Mouse (Mus musculus) liver, embryonic 16.5 days (tissue): ENCODE measurements around the gene Tmem200b. TPM values are rescaled to one million over a fixed set of nuclear protein-coding genes. Genes with fewer than 3 reads are reported as not detected.

Experiments used
- ATAC-seq: fragments of 200-750 bp; cut with Nextera tagmentation; 2 replicates; pipeline ENCODE4 v1.8.0; 2017; ENCODE audit warnings: low read depth, mild to moderate bottlenecking, moderate number of reproducible peaks, moderate library complexity
- H3K27ac ChIP-seq: fragments of 300-500 bp; sonication (generic); 2 replicates; pipeline ENCODE4 v1.5.1; 2014; ENCODE audit warnings: mild to moderate bottlenecking, low read length
- H3K27me3 ChIP-seq: fragments of 300-500 bp; sonication (generic); 2 replicates; pipeline ENCODE4 v1.6.1; 2014; ENCODE audit warnings: low read depth, low read length, mixed read lengths; ENCODE audit not compliant: control insufficient read depth, insufficient read depth
- H3K36me3 ChIP-seq: fragments of 300-500 bp; sonication (generic); 2 replicates; pipeline ENCODE4 v1.6.1; 2014; ENCODE audit warnings: mild to moderate bottlenecking; ENCODE audit not compliant: control insufficient read depth, insufficient read depth
- H3K4me1 ChIP-seq: fragments of 300-500 bp; sonication (generic); 2 replicates; pipeline ENCODE4 v1.6.1; 2014; ENCODE audit warnings: low read depth, low read length, mixed read lengths; ENCODE audit not compliant: control insufficient read depth
- H3K4me2 ChIP-seq: fragments of 300-500 bp; sonication (generic); 2 replicates; pipeline ENCODE4 v1.6.1; 2014; ENCODE audit warnings: low read depth, low read length, mixed read lengths
- H3K4me3 ChIP-seq: fragments of 300-500 bp; sonication (generic); 2 replicates; pipeline ENCODE4 v1.5.1; 2014; ENCODE audit warnings: low read depth, mild to moderate bottlenecking, low read length
- H3K9ac ChIP-seq: fragments of 300-500 bp; sonication (generic); 2 replicates; pipeline ENCODE4 v1.6.1; 2014; ENCODE audit warnings: low read depth, low read length
- H3K9me3 ChIP-seq: fragments of 300-500 bp; sonication (generic); replicated peaks from 2 replicates; pipeline ENCODE4 v1.6.1; 2016; ENCODE audit warnings: low read length; ENCODE audit not compliant: control insufficient read depth
- WGBS: fragments of 180-500 bp; shearing (Covaris S2); extraction: QIAGEN DNeasy Blood & Tissue Kit; methylation state at CpG from one replicate; pipeline ENCODE4 v1.1.7; 2014; ENCODE audit not compliant: insufficient replicate concordance; 5-methylcytosine and 5-hydroxymethylcytosine counted together
- polyA plus RNA-seq: library from polyadenylated mRNA; unstranded; fragments of >200 nt; fragmentation: Nextera tagmentation; extraction: Ambion mirVana; gene quantifications from 2 replicates; pipeline ENCODE4 v1.2.1, GENCODE M21; 2015

Gene Tmem200b
- polyA plus RNA-seq, 1 experiment from 2014 or later, result not detected

- H3K27me3 ChIP-seq, result peaks cover 67% of the 10 kb centered on the region
- no peaks in the 10 kb centered on the region for H3K9me3 ChIP-seq
- H3K4me3 ChIP-seq, result peak overlapping the region; percentile 56
- no peak overlapping the region for H3K9ac ChIP-seq
- peaks cover 48% of the 10 kb centered on the region for H3K36me3 ChIP-seq
- H3K27ac ChIP-seq, result no peak overlapping the region
- 67% methylated on average over 15 of the region's 15 CpGs for WGBS
- H3K4me2 ChIP-seq, result peak overlapping the region; percentile 66
- H3K4me1 ChIP-seq, result peaks cover 30% of the 10 kb centered on the region
- ATAC-seq, result no peak; the same call in 1 of the 2 replicates
Observed at GRCm38 (mm10) chr4:131922404-131922803, 833 bp downstream of the Tmem200b start.

- H3K4me1 ChIP-seq, result peaks cover 24% of the 10 kb centered on the region
- peaks cover 65% of the 10 kb centered on the region for H3K36me3 ChIP-seq
- no peak overlapping the region for H3K9ac ChIP-seq
- H3K27ac ChIP-seq, result no peak overlapping the region
- H3K9me3 ChIP-seq, result no peaks in the 10 kb centered on the region
- ATAC-seq, result no peak
- H3K27me3 ChIP-seq, result peaks cover 49% of the 10 kb centered on the region
- WGBS, result 86% methylated on average over 6 of the region's 6 CpGs
- no peak overlapping the region for H3K4me3 ChIP-seq
- H3K4me2 ChIP-seq, result no peak overlapping the region
Observed at GRCm38 (mm10) chr4:131924096-131924810, 2.7 kb downstream of the Tmem200b start.

GRCm38 (mm10) chr4:131929146-131929545 is 7.6 kb downstream of the Tmem200b start:
- WGBS, result 84% methylated on average over 6 of the region's 6 CpGs
- Histone ChIP-seq H3K9me3 (no peaks in the 10 kb centered on the region), H3K27me3 (no peaks in the 10 kb centered on the region; the same call in 1 of the 2 replicates), H3K4me1 (peaks cover 3% of the 10 kb centered on the region; the same call in 1 of the 2 replicates), H3K4me2 (no peak overlapping the region), H3K9ac (no peak overlapping the region), H3K36me3 (peaks cover 93% of the 10 kb centered on the region), H3K27ac (no peak overlapping the region), H3K4me3 (no peak overlapping the region)
- no peak for ATAC-seq

- Histone ChIP-seq H3K4me3 (no peak overlapping the region), H3K4me1 (no peaks in the 10 kb centered on the region; the same call in 1 of the 2 replicates), H3K36me3 (peaks cover 66% of the 10 kb centered on the region), H3K27ac (peak overlapping the region; percentile 45; the same call in 1 of the 2 replicates), H3K9ac (no peak overlapping the region), H3K27me3 (no peaks in the 10 kb centered on the region), H3K4me2 (no peak overlapping the region), H3K9me3 (no peaks in the 10 kb centered on the region)
- peak; percentile 71 for ATAC-seq
- WGBS, result 83% methylated on average over 2 of the region's 2 CpGs
Observed at GRCm38 (mm10) chr4:131939459-131939858, 17.9 kb downstream of the Tmem200b start.

- H3K27me3 ChIP-seq, result no peaks in the 10 kb centered on the region
- no peaks in the 10 kb centered on the region for H3K9me3 ChIP-seq
- no peak overlapping the region for H3K4me2 ChIP-seq
- H3K27ac ChIP-seq, result no peak overlapping the region
- H3K4me3 ChIP-seq, result no peak overlapping the region
- peaks cover 63% of the 10 kb centered on the region for H3K36me3 ChIP-seq
- no peaks in the 10 kb centered on the region; the same call in 1 of the 2 replicates for H3K4me1 ChIP-seq
- no peak overlapping the region for H3K9ac ChIP-seq
- no peak for ATAC-seq
- 95% methylated on average over 4 of the region's 4 CpGs for WGBS
Observed at GRCm38 (mm10) chr4:131940846-131941245, 19.3 kb downstream of the Tmem200b start.

- Histone ChIP-seq H3K4me1 (no peaks in the 10 kb centered on the region), H3K9ac (no peak overlapping the region), H3K36me3 (peaks cover 48% of the 10 kb centered on the region), H3K9me3 (no peaks in the 10 kb centered on the region), H3K27ac (no peak overlapping the region), H3K27me3 (no peaks in the 10 kb centered on the region), H3K4me3 (no peak overlapping the region), H3K4me2 (no peak overlapping the region)
- WGBS, result 89% methylated on average over 11 of the region's 11 CpGs
- ATAC-seq, result no peak
Observed at GRCm38 (mm10) chr4:131947848-131948247, 26.3 kb downstream of the Tmem200b start.

- no peak for ATAC-seq
- H3K27ac ChIP-seq, result no peak overlapping the region
- no peak overlapping the region for H3K9ac ChIP-seq
- 76% methylated on average over 5 of the region's 5 CpGs for WGBS
- no peaks in the 10 kb centered on the region for H3K4me1 ChIP-seq
- H3K36me3 ChIP-seq, result peaks cover 56% of the 10 kb centered on the region
- no peak overlapping the region for H3K4me3 ChIP-seq
- no peaks in the 10 kb centered on the region for H3K27me3 ChIP-seq
- no peak overlapping the region for H3K4me2 ChIP-seq
- H3K9me3 ChIP-seq, result no peaks in the 10 kb centered on the region
Observed at GRCm38 (mm10) chr4:131949903-131950302, 28.3 kb downstream of the Tmem200b start.

- H3K4me2 ChIP-seq, result no peak overlapping the region
- peaks cover 57% of the 10 kb centered on the region for H3K36me3 ChIP-seq
- no peak overlapping the region for H3K4me3 ChIP-seq
- no peak for ATAC-seq
- no peaks in the 10 kb centered on the region for H3K4me1 ChIP-seq
- H3K9ac ChIP-seq, result no peak overlapping the region
- H3K27ac ChIP-seq, result no peak overlapping the region
- H3K9me3 ChIP-seq, result no peaks in the 10 kb centered on the region
- H3K27me3 ChIP-seq, result no peaks in the 10 kb centered on the region
- 76% methylated on average over 8 of the region's 8 CpGs for WGBS
Observed at GRCm38 (mm10) chr4:131950657-131951056, 29.1 kb downstream of the Tmem200b start.

GRCm38 (mm10) chr4:131957161-131957560 is 35.6 kb downstream of the Tmem200b start:
- 83% methylated on average over 3 of the region's 3 CpGs for WGBS
- peaks cover 79% of the 10 kb centered on the region for H3K36me3 ChIP-seq

More at GRCm38 (mm10) chr4:131957161-131957560, 35.6 kb downstream of the Tmem200b start:
- Histone ChIP-seq H3K9ac (no peak overlapping the region), H3K27me3 (no peaks in the 10 kb centered on the region), H3K4me2 (no peak overlapping the region), H3K4me3 (no peak overlapping the region), H3K27ac (no peak overlapping the region), H3K9me3 (no peaks in the 10 kb centered on the region), H3K4me1 (no peaks in the 10 kb centered on the region)
- no peak for ATAC-seq
